Mouse (Mus musculus): ENCODE results near the gene Car2. TPM values are rescaled to one million over a fixed set of nuclear protein-coding genes. Genes with fewer than 3 reads are reported as not detected.

Car2 gene
- total RNA-seq, 4 experiments from 2014 or later, result 6.0 to 7.2 (median 7.0) TPM

- DNase-seq (ENCODE audit: low spot score), result no peak
Measured at GRCm38 (mm10) chr3:14878749-14879223, 7.3 kb upstream of the Car2 start.

GRCm38 (mm10) chr3:14879293-14879692 lies 6.8 kb upstream of the Car2 start:
- no peak for DNase-seq (ENCODE audit: low spot score)

- no peak for DNase-seq (ENCODE audit: low spot score)
Measured at GRCm38 (mm10) chr3:14880277-14880676, 5.8 kb upstream of the Car2 start.

GRCm38 (mm10) chr3:14882005-14882404 lies 4.1 kb upstream of the Car2 start:
- no peak for DNase-seq (ENCODE audit: low spot score)

- no peak for DNase-seq (ENCODE audit: low spot score)
Measured at GRCm38 (mm10) chr3:14882756-14883155, 3.3 kb upstream of the Car2 start.

- DNase-seq (ENCODE audit: low spot score), result no peak
Measured at GRCm38 (mm10) chr3:14884826-14885225, 1.2 kb upstream of the Car2 start.

GRCm38 (mm10) chr3:14887134-14887666 lies 1.1 kb downstream of the Car2 start:
- DNase-seq (ENCODE audit: low spot score), result no peak

GRCm38 (mm10) chr3:14887686-14888295 lies 1.7 kb downstream of the Car2 start:
- DNase-seq (ENCODE audit: low spot score), result no peak

- DNase-seq (ENCODE audit: low spot score), result no peak
Measured at GRCm38 (mm10) chr3:14888549-14888948, 2.5 kb downstream of the Car2 start.

GRCm38 (mm10) chr3:14889085-14889484 lies 3.0 kb downstream of the Car2 start:
- no peak for DNase-seq (ENCODE audit: low spot score)

- no peak for DNase-seq (ENCODE audit: low spot score)
Measured at GRCm38 (mm10) chr3:14889716-14890409, 3.8 kb downstream of the Car2 start.

GRCm38 (mm10) chr3:14892991-14893390 lies 6.9 kb downstream of the Car2 start:
- DNase-seq (ENCODE audit: low spot score), result no peak

- no peak for DNase-seq (ENCODE audit: low spot score)
Measured at GRCm38 (mm10) chr3:14893700-14894099, 7.6 kb downstream of the Car2 start.

- no peak for DNase-seq (ENCODE audit: low spot score)
Measured at GRCm38 (mm10) chr3:14895333-14895732, 9.3 kb downstream of the Car2 start.

GRCm38 (mm10) chr3:14897770-14898169 lies 11.7 kb downstream of the Car2 start:
- DNase-seq (ENCODE audit: low spot score), result no peak

- no peak for DNase-seq (ENCODE audit: low spot score)
Measured at GRCm38 (mm10) chr3:14903380-14903779, 17.3 kb downstream of the Car2 start.

GRCm38 (mm10) chr3:14904165-14904564 lies 18.1 kb downstream of the Car2 start:
- no peak for DNase-seq (ENCODE audit: low spot score)

GRCm38 (mm10) chr3:14907271-14907670 lies 21.2 kb downstream of the Car2 start:
- no peak for DNase-seq (ENCODE audit: low spot score)

- no peak for DNase-seq (ENCODE audit: low spot score)
Measured at GRCm38 (mm10) chr3:14911992-14912582, 26.0 kb downstream of the Car2 start.

GRCm38 (mm10) chr3:14913774-14914173 lies 27.7 kb downstream of the Car2 start:
- DNase-seq (ENCODE audit: low spot score), result no peak

- DNase-seq (ENCODE audit: low spot score), result no peak
Measured at GRCm38 (mm10) chr3:14915355-14915754, 29.3 kb downstream of the Car2 start.

GRCm38 (mm10) chr3:14917261-14917660 lies 31.2 kb downstream of the Car2 start:
- DNase-seq (ENCODE audit: low spot score), result no peak

- DNase-seq (ENCODE audit: low spot score), result no peak
Measured at GRCm38 (mm10) chr3:14944706-14945105, 58.6 kb downstream of the Car2 start.
